Comparison of ENCODE assay signal across 31 mouse cellular contexts in the genomic region with DNA sequence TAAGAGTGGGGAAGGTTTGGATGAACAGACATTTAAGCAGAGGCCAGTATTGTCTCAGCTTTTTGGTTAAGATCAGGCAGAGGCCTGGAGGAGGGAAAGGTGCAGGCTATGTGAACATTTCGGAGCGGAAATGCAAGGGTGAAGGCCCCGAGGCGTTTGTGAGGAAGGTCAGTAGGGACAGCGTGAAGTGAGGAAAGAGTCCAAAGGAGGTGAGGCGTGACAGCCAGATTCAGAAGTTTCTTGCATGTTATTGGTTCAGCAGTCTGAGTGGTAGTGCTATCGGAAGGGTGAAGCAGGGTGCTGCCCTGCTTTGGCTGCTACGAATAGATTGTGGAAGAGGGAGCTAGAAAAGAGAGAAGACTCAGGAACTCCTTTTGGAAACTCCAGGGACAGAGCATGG. TPM values are rescaled to one million over a fixed set of nuclear protein-coding genes. Genes with fewer than 3 reads are reported as not detected.
DNase-seq lines count a peak whose midpoint lies in the region; ATAC-seq and TF ChIP-seq lines count a peak whose summit lies in the region.
"Had no signal": no experiment of that assay in that cellular context is flagged by ENCODE, and none has a peak within 500 bp of the region (broad histone marks: within the 10 kb centered on the region; RNA-seq: fewer than 3 reads in every experiment).

No protein-coding gene starts in this region.

- TF ChIP-seq CTCF in hindbrain, postnatal 0 days (IDR thresholded peaks at IDR 0.05; ENCODE audit: low read depth) = no peak
- TF ChIP-seq CTCF in kidney, adult 2 months (conservative IDR thresholded peaks at IDR 0.05; ENCODE audit: insufficient read depth, insufficient read length, low read depth, low read length) = no peak
- no peak for TF ChIP-seq CTCF in stomach, postnatal 0 days (IDR thresholded peaks at IDR 0.05; ENCODE audit: low read depth)

- intact Hi-C loops in heart, postnatal 25 days (cut with DNase I) = no loop called here

- ATAC-seq in hindbrain, postnatal 0 days = no peak
- ATAC-seq in hindbrain, embryonic 14.5 days (ENCODE audit: low FRiP score) = no peak
- no peak for ATAC-seq in kidney, embryonic 14.5 days (ENCODE audit: low FRiP score, low TSS enrichment)
- no peak for ATAC-seq in stomach, postnatal 0 days (ENCODE audit: low FRiP score, low TSS enrichment)
- ATAC-seq: CD4-positive, CD25-positive, alpha-beta regulatory T cell, adult 4 months; forebrain, embryonic 14.5 days; forebrain, postnatal 0 days had no signal

- WGBS in hindbrain, postnatal 0 days = 71% methylated on average over 8 of the region's 8 CpGs
- 85% methylated on average over 8 of the region's 8 CpGs for WGBS in hindbrain, embryonic 14.5 days
- whole genome bisulfite sequencing in kidney, adult 2 months = 38% methylated on average over 8 of the region's 8 CpGs
- WGBS in kidney, embryonic 14.5 days = 71% methylated on average over 8 of the region's 8 CpGs
- WGBS in stomach, postnatal 0 days = 80% methylated on average over 8 of the region's 8 CpGs

- TF ChIP-seq EP300 in stomach, postnatal 0 days (optimal IDR thresholded peaks at IDR 0.05) = no peak

- no peak for TF ChIP-seq POLR2A in kidney, adult 2 months (IDR thresholded peaks at IDR 0.05; ENCODE audit: low read depth, low read length)

- peak overlapping the region; percentile 4; the same call in 1 of the 2 replicates for H3K27ac ChIP-seq in hindbrain, postnatal 0 days
- no peak overlapping the region for H3K27ac ChIP-seq in hindbrain, embryonic 14.5 days
- no peak overlapping the region for H3K27ac ChIP-seq in kidney, adult 2 months (ENCODE audit: insufficient read depth, low read depth, low read length)
- no peak overlapping the region for H3K27ac ChIP-seq in kidney, embryonic 14.5 days (ENCODE audit: low read depth, low read length)
- no peak overlapping the region for H3K27ac ChIP-seq in stomach, postnatal 0 days (replicated peaks)
- H3K27ac ChIP-seq: embryonic facial prominence, embryonic 12.5 days; embryonic facial prominence, embryonic 15.5 days; heart, embryonic 15.5 days; hindbrain, embryonic 15.5 days had no signal

- DNase-seq in hindbrain, postnatal 0 days (ENCODE audit: low spot score) = no peak
- DNase-seq in hindbrain, embryonic 14.5 days (ENCODE audit: low spot score) = no peak
- peak; percentile 51 for DNase-seq in kidney, adult 2 months
- DNase-seq in kidney, postnatal 4 days = no peak
- DNase-seq in kidney, postnatal 25 days = peak; percentile 39 to 50
- peak; percentile 3 for DNase-seq in stomach, postnatal 0 days (ENCODE audit: low spot score)
- no peak for DNase-seq in heart, postnatal 25 days (ENCODE audit: low spot score)
- DNase-seq: adrenal gland, adult 2 months; adrenal gland, postnatal 14 days; cerebellum, adult 11 months; cerebellum, adult 2 months; cerebellum, adult 9-11 months; cerebellum, postnatal 25 days; forebrain, postnatal 0 days; gastrocnemius, postnatal 25 days; heart, adult 18-20 months; heart, postnatal 10 days; heart, postnatal 4 days had no signal

- H3K27me3 ChIP-seq in hindbrain, postnatal 0 days (ENCODE audit: insufficient read depth, low read length) = no peaks in the 10 kb centered on the region
- H3K27me3 ChIP-seq in hindbrain, embryonic 14.5 days (ENCODE audit: control insufficient read depth, insufficient read depth, low read length) = no peaks in the 10 kb centered on the region
- H3K27me3 ChIP-seq in kidney, adult 2 months (replicated peaks; ENCODE audit: control insufficient read depth, insufficient read depth, low read length) = no peaks in the 10 kb centered on the region
- no peaks in the 10 kb centered on the region for H3K27me3 ChIP-seq in kidney, embryonic 14.5 days (ENCODE audit: control insufficient read depth, insufficient read depth, low read length)
- no peaks in the 10 kb centered on the region for H3K27me3 ChIP-seq in stomach, postnatal 0 days (ENCODE audit: control insufficient read depth, insufficient read depth, low read length)
- H3K27me3 ChIP-seq: embryonic facial prominence, embryonic 12.5 days; embryonic facial prominence, embryonic 15.5 days; heart, embryonic 12.5 days; heart, embryonic 15.5 days; hindbrain, embryonic 15.5 days had no signal

- H3K4me2 ChIP-seq in hindbrain, postnatal 0 days (ENCODE audit: low read depth, low read length) = peak overlapping the region; percentile 17; the same call in 1 of the 2 replicates
- no peak overlapping the region for H3K4me2 ChIP-seq in hindbrain, embryonic 14.5 days (replicated peaks)
- no peak overlapping the region for H3K4me2 ChIP-seq in kidney, embryonic 14.5 days (replicated peaks; ENCODE audit: low read depth, low read length)
- no peak overlapping the region for H3K4me2 ChIP-seq in stomach, postnatal 0 days (replicated peaks; ENCODE audit: low read depth)
- H3K4me2 ChIP-seq: embryonic facial prominence, embryonic 12.5 days; embryonic facial prominence, embryonic 15.5 days; heart, embryonic 12.5 days; heart, embryonic 15.5 days; hindbrain, embryonic 15.5 days had no signal

- H3K9ac ChIP-seq in hindbrain, postnatal 0 days (replicated peaks; ENCODE audit: low read length) = no peak overlapping the region
- no peak overlapping the region for H3K9ac ChIP-seq in hindbrain, embryonic 14.5 days
- no peak overlapping the region for H3K9ac ChIP-seq in kidney, embryonic 14.5 days (ENCODE audit: low read depth, low read length)
- no peak overlapping the region for H3K9ac ChIP-seq in stomach, postnatal 0 days (ENCODE audit: low read length)
- H3K9ac ChIP-seq: embryonic facial prominence, embryonic 12.5 days; embryonic facial prominence, embryonic 15.5 days; forebrain, postnatal 0 days; heart, embryonic 12.5 days; heart, embryonic 15.5 days; hindbrain, embryonic 15.5 days had no signal

- H3K4me1 ChIP-seq in hindbrain, postnatal 0 days (ENCODE audit: insufficient read depth, low read length) = no peaks in the 10 kb centered on the region; the same call in 1 of the 2 replicates
- H3K4me1 ChIP-seq in hindbrain, embryonic 14.5 days (replicated peaks; ENCODE audit: control insufficient read depth, insufficient read depth, low read length) = no peaks in the 10 kb centered on the region
- peaks cover 8% of the 10 kb centered on the region; the same call in 1 of the 2 replicates for H3K4me1 ChIP-seq in kidney, adult 2 months (ENCODE audit: control insufficient read depth, insufficient read depth, low read length)
- no peaks in the 10 kb centered on the region for H3K4me1 ChIP-seq in kidney, embryonic 14.5 days (ENCODE audit: control insufficient read depth, insufficient read depth, low read length)
- H3K4me1 ChIP-seq in stomach, postnatal 0 days (replicated peaks; ENCODE audit: control insufficient read depth, insufficient read depth) = no peaks in the 10 kb centered on the region
- H3K4me1 ChIP-seq: embryonic facial prominence, embryonic 12.5 days; embryonic facial prominence, embryonic 15.5 days; heart, embryonic 12.5 days; heart, embryonic 15.5 days; hindbrain, embryonic 15.5 days had no signal

- no peak overlapping the region for H3K4me3 ChIP-seq in hindbrain, postnatal 0 days (ENCODE audit: low read length)
- H3K4me3 ChIP-seq in hindbrain, embryonic 14.5 days (replicated peaks; ENCODE audit: low read length) = no peak overlapping the region
- no peak overlapping the region for H3K4me3 ChIP-seq in kidney, adult 2 months (ENCODE audit: insufficient read depth, low read depth, low read length)
- H3K4me3 ChIP-seq in kidney, embryonic 14.5 days (ENCODE audit: low read length) = no peak overlapping the region
- H3K4me3 ChIP-seq in stomach, postnatal 0 days (ENCODE audit: low read depth, low read length) = no peak overlapping the region
- H3K4me3 ChIP-seq: embryonic facial prominence, embryonic 12.5 days; embryonic facial prominence, embryonic 15.5 days; heart, embryonic 12.5 days; heart, embryonic 15.5 days; hindbrain, embryonic 15.5 days had no signal

- H3K9me3 ChIP-seq in hindbrain, postnatal 0 days (ENCODE audit: low read length) = no peaks in the 10 kb centered on the region
- H3K9me3 ChIP-seq in hindbrain, embryonic 14.5 days (ENCODE audit: control insufficient read depth, low read length) = no peaks in the 10 kb centered on the region
- H3K9me3 ChIP-seq in kidney, embryonic 14.5 days (ENCODE audit: control insufficient read depth, low read length) = no peaks in the 10 kb centered on the region
- H3K9me3 ChIP-seq in stomach, postnatal 0 days (ENCODE audit: control insufficient read depth, low read length) = no peaks in the 10 kb centered on the region
- H3K9me3 ChIP-seq: embryonic facial prominence, embryonic 12.5 days; embryonic facial prominence, embryonic 15.5 days; heart, embryonic 12.5 days; heart, embryonic 15.5 days; hindbrain, embryonic 15.5 days had no signal

- H3K36me3 ChIP-seq in hindbrain, postnatal 0 days (ENCODE audit: insufficient read depth, low read length) = no peaks in the 10 kb centered on the region
- no peaks in the 10 kb centered on the region for H3K36me3 ChIP-seq in hindbrain, embryonic 14.5 days (replicated peaks; ENCODE audit: control insufficient read depth, insufficient read depth)
- no peaks in the 10 kb centered on the region for H3K36me3 ChIP-seq in kidney, adult 2 months (ENCODE audit: control insufficient read depth, insufficient read depth, low read length)
- no peaks in the 10 kb centered on the region for H3K36me3 ChIP-seq in kidney, embryonic 14.5 days (ENCODE audit: control insufficient read depth, insufficient read depth, low read length)
- H3K36me3 ChIP-seq in stomach, postnatal 0 days (ENCODE audit: control insufficient read depth, insufficient read depth, low read length) = no peaks in the 10 kb centered on the region
- H3K36me3 ChIP-seq: embryonic facial prominence, embryonic 12.5 days; embryonic facial prominence, embryonic 15.5 days; heart, embryonic 12.5 days; heart, embryonic 15.5 days; hindbrain, embryonic 15.5 days had no signal

RNA-seq across cellular contexts. Expression of a gene that starts 11.1 kb away (rescaled TPM):
- 6.1 and 9.7 TPM in 2 replicates for total RNA-seq in hindbrain, postnatal 0 days (2014; rRNA removed)
- 5.2 and 6.4 TPM in 2 replicates for polyA plus RNA-seq in hindbrain, postnatal 0 days (2015; fragmentation: Nextera tagmentation; extraction: Ambion mirVana)
- polyA plus RNA-seq in hindbrain, embryonic 14.5 days (2014; fragmentation: Nextera tagmentation; extraction: Ambion mirVana) = 2.9 and 3.1 TPM in 2 replicates
- 5.9 and 6.0 TPM in 2 replicates for polyA plus RNA-seq in kidney, adult 2 months (2012; rRNA removed)
- 1.6 and 1.7 TPM in 2 replicates for polyA plus RNA-seq in kidney, embryonic 14.5 days (2014; fragmentation: Nextera tagmentation; extraction: Ambion mirVana)
- 11.2 and 15.8 TPM in 2 replicates for polyA plus RNA-seq in stomach, postnatal 0 days (2015; fragmentation: Nextera tagmentation; extraction: Ambion mirVana)
- 1 to 10 TPM; 1.3 to 1.4 TPM for total RNA-seq in heart, postnatal 25 days (2021)
- total RNA-seq: common myeloid progenitor, adult 5-6 weeks; MEL had no signal
- polyA plus RNA-seq: CD4-positive, CD25-positive, alpha-beta regulatory T cell, adult 4 months had no signal

RNA-seq across cellular contexts. Expression of a gene that starts 36.2 kb away (rescaled TPM):
- 8.1 and 11.5 TPM in 2 replicates for total RNA-seq in hindbrain, postnatal 0 days (2014; rRNA removed)
- polyA plus RNA-seq in hindbrain, postnatal 0 days (2015; fragmentation: Nextera tagmentation; extraction: Ambion mirVana) = 13.0 and 13.4 TPM in 2 replicates
- 11.2 and 11.6 TPM in 2 replicates for polyA plus RNA-seq in hindbrain, embryonic 14.5 days (2014; fragmentation: Nextera tagmentation; extraction: Ambion mirVana)
- polyA plus RNA-seq in kidney, adult 2 months (2012; rRNA removed) = not detected in 2 replicates
- polyA plus RNA-seq in kidney, embryonic 14.5 days (2014; fragmentation: Nextera tagmentation; extraction: Ambion mirVana) = not detected in 2 replicates
- polyA plus RNA-seq in stomach, postnatal 0 days (2015; fragmentation: Nextera tagmentation; extraction: Ambion mirVana) = 3.5 and 3.7 TPM in 2 replicates
- 1 to 10 TPM in 1 of 2 experiments, under 1 TPM in 1; 0.84 to 1.0 TPM for total RNA-seq in heart, postnatal 25 days (2021)
- total RNA-seq: adrenal gland, adult 2 months; adrenal gland, postnatal 14 days; adrenal gland, postnatal 4 days; common myeloid progenitor, adult 5-6 weeks; forebrain, postnatal 0 days; gastrocnemius, adult 8-10 months; gastrocnemius, postnatal 25 days; MEL had no signal
- polyA plus RNA-seq: adrenal gland, adult 2 months; CD4-positive, CD25-positive, alpha-beta regulatory T cell, adult 4 months; forebrain, embryonic 11.5 days; forebrain, embryonic 14.5 days; forebrain, postnatal 0 days; heart, embryonic 12.5 days had no signal

Comparison
In these comparisons a context has a peak if more than half of its experiments do, and no peak if none do; other contexts are left out.
1. DNase-seq: peak in kidney, adult 2 months (single experiment), kidney, postnatal 25 days (2 of 2) and stomach, postnatal 0 days (single experiment); none in hindbrain, postnatal 0 days (single experiment), hindbrain, embryonic 14.5 days (single experiment), kidney, postnatal 4 days (0 of 2) and heart, postnatal 25 days (single experiment).